Mouse (Mus musculus) spleen, postnatal 10 days (tissue): ENCODE results near the gene Pappa.

Experiments
- DNase-seq, 2 experiments: peaks; one replicate each; pipeline ENCODE4 v3.0.0; 2021 to 2022; ENCODE audit warnings: low spot score in 2 of 2

Gene Pappa

DNA sequence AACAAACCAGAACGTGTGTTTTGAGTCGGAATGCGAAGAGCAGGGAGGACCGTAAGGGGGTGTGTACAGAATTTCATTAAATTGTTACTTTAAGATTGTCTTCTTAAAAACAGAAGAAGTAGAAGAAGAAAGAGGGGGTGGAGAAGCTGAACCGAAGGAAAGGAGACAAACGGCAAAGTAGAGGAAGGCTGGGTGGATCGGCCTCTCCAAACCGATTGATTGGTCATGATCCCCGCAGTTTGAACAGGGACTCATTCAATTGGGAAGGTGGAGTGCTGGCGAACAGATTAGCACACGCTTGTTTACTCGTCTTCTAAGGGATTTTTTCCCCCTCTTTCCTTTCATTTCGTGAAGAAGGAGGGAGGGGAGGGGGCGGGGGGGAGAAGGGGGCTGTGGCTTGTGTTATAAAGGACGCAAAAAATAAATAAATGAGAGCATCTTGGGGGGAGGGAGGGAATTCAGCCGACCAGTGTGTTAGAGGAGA lies at the start of gene Pappa:
Gene Pappa (plus strand): TSS at position 434 of the 484 bp plus-strand sequence.
- no peak for DNase-seq

DNA sequence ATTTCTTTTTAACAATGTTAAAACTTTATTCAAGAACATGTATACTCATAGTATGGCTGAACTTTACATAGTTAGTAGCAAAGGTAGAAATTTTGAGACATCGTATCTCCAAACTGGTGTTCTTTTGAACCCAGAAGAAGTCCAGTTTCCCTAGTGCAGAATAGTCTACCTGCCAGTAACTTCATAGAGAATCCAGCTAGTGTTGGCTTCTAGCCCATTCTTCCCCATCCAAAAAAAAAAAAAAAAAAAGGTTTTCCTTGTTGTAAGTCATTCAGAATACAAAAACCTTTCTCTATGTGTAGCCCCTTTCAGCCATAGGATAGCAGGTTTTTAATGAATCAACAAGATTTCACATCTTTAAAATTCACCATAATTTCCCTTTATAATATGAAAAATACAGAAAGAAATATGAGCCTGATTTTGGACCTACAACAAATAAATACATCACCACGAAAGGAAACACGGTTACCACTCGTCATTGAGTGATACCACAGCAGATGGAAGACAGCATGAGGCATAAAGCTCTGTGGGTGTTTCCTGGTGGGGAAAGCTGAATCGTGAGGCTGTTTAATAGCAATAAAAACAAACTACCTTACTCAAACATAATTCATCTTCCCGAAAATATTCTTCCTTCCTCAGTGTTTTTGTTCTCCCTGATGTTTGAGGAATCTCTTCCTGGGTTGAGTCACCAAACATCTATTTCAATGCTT lies 45.9 kb upstream of the Pappa start:
- DNase-seq = no peak

DNA sequence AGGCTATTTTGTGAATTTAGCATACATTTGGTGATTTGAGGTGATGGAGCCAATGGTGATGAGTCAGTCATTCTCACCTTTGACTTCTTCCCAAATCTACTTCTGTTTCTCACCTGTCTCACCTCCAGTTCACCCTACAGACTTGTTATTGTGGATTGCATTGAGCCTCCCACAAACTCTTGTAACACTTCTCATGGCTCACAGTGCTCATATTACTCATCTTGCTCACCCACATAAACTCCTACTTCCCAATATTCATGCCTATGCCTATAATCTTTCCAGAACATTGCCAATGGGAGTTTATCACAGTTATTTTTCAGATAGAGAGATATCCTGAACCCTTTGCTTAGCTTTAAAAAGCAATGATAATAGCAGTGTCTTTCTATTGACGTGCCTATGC lies 37.1 kb upstream of the Pappa start:
- no peak for DNase-seq

DNA sequence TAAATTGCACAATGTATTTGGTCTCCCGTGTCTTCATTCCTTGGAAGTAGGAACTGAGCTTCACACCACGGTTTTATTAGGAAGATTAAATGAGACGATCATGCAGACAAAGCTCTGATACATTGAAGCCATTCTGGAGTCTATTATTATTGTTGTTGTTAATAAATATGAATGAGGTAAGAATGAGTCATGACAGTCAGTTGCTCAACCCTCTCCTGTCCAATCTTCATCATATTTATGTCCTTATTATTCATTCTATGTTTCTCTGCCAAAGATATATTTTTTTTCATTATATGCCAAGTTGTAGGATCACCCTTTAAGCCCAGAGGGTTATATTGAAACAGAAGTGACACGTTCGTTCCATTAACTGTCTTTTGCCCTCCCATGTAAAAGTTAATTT lies 36.4 kb upstream of the Pappa start:
- DNase-seq = no peak

DNA sequence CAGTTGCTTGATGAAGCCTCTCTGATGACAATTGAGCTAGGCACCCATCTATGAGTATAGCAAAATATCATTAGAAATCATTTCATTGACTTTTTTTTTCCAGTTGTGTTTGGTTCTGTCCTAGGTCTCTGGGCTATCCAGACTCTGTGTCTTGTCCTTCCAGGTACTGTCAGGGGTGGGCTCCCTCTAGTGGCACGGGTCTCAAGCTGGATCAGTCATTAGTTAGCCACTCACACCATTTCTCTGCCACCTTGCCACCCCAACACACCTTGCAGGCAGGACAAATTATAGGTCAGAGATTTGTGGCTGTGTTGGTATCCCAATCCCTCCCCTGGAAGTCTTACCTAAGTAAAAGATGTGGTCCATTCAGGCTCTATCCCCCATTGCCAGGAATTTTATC lies 31.8 kb upstream of the Pappa start:
- DNase-seq = no peak

DNA sequence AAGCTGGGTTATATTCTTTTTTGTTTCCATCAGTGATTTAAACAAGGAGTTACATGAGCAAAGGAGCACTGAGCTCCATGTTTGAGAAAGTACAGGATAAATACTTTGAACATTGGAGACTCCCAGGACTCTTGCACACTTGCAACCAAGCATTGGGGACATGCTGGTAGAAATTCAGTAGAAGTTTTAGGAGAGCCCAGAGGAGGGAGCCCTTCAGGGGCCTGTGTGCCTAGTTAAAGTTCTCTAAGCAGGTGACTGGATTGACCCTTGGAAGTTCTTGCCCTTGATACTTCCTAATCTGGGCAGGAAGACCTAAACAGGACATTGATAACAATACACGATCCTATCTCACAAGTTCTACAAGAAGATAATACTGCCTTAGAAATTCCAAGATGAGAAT lies 3.6 kb upstream of the Pappa start:
- DNase-seq = no peak

DNA sequence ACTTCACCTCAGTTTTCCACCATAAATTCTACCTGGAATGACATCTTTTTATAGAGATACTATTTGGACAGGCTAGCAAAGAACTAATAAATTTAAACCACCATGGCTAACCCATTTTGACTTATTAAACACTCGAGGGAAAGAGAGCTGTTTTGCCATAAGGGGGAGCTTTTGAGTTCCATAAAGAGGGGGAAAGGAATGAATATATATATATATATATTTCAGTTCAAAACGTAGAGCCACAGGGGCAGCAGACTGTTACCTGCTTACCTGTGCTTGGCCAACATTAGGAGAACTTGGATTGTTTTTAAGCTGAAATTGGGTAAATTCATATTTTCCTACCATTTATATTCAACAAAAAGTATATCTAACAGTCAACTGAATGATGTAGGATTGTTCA lies 1.1 kb upstream of the Pappa start:
- DNase-seq = no peak

DNA sequence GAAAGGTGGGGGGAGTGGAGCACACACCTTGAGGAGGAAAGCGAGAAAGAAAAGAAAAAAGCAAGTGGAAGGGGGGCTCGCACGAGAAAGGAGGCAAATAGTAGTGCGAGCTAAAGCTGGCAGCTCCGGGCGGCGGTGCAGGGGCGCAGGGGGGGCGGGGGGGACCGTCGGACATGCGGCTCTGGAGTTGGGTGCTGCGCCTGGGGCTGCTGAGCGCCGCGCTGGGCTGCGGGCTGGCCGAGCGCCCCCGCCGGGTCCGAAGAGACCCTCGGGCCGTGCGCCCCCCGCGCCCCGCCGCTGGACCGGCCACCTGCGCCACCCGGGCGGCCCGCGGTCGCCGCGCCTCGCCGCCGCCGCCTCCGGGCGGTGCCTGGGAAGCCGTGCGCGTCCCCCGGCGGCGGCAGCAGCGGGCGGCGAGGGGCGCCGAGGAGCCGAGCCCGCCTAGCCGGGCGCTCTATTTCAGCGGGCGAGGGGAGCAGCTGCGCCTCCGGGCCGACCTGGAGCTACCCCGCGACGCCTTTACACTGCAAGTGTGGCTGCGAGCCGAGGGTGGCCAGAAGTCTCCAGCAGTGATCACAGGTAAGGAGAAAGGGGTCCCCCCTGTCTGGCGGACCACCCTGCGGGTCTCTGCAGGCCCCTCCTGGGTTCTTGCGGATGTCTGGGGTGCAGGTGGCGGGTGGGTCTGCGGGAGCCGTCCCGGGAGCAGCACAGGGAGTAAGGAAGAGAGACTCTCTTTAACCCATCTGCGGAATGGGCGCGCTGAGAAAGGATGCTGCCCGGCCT lies 586 bp downstream of the Pappa start:
- DNase-seq = peak in 1 of 2 experiments; percentile 10

DNA sequence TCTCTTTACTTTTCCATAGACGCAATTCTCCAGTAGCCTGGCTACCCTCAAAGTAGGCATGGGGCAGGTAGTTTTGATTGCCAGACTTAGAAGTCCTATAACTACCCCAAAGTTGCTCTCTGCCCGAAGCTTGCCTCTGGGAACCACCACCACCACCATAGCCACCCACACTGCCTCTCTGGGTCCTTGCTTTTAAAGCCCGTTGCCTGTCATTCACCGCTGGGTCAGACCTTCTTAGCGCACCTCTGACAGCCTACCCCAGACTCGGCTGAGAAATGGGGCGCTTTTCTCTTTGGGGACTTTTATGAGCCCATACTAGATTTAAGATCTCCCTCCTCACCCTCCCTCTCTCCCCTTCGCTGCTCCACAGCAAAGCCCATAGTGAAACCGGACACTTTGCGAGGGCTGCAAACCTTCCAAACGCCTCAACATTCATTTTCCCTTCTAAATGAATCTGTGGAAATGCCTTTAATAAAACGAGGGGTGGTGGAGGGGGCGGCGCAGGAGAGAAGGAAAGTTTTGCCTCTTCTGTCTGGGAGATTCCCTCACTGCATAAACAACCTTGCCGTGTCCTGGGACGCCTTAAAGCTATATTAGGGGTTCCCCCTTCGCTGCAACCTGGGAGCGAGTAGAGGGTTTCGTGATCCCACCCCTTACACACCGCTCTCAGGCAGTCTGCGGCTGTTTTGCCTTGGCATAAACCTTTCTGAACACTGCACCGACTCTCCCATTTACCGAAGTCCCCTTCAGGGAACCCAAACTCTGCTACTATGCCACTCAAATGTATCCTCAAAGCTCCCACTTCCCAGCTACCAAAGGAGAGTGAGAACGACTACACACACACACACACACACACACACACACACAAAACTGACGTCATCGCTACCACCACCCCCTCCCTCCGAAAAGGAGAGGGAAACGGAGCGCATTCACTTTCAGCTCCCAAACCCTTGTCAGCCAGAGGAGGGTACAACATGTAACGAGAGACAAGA lies 1.7 kb downstream of the Pappa start:
- DNase-seq = peak in 1 of 2 experiments; percentile 10

DNA sequence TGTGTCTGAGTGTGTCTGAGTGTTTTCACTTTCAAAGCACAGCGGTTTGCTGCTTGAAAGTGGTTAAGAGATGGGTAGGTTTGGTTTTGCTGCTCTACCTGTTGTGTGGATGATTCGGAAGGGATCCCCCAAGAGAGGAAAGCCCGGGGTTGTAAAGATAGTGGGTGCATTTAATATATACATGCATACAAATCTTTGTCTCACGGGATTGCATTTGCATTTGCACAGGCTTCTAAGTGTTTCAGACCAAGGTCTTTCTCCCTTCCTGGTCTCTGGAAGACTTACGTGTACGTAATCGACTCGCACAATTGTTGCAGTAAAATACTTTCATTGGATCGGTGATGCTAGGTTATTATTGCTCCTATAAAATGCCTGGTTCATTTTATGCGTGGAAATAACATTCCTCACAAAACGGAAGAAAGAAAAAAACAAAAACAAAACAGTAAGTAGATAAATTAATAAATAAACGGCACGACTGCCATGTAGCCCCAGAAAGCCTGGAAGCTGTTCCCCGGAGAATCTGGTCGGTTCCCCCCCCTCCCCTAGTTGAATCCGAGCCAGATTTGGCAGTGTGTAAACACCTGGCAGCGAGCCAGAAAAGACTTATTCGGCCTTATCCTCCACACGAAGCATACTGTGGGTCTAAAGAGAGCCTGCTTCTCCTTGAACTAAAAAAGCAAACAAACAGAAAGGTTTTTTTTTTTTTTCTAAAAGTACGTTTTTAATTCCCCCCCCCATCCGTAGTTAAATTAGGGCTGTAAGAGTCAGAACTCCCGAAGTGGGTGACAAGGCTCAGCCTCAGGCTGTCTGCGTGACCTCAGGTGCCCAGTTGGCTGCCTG lies 2.7 kb downstream of the Pappa start:
- DNase-seq = peak in 1 of 2 experiments; percentile 13

DNA sequence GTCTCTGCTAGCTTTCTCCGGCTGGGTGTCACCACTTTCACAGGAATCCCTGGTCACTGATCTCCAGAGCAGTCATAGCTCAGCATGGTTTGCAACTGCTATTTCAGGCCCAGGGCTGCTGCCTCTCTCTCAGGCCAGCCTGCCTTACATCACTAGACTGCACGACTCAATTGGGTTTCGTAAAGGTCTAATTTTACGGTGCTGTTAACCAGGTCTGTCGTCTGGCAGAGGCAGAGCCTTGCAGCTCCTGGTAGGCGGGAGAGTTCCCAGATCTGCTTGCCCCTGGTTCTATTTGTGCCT lies 3.3 kb downstream of the Pappa start:
- no peak for DNase-seq

DNA sequence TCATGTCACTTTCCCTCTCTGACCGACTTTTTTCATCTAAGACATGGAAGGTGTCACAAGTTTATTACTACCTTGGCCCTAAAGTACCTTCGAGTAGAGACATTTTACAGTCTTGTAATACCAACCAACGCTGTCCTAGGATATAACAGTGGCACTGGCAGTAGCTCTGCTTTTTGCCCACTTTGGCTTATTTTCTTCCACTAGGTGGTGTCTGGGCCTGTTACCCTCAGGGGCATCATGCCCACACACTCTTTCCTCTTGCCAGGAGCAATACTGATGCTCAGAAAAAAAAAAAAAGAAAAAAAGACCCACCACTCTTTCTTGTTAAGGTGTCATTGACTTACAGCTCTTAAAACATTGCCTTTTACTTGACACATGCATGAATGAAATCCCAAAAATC lies 8.7 kb downstream of the Pappa start:
- no peak for DNase-seq

DNA sequence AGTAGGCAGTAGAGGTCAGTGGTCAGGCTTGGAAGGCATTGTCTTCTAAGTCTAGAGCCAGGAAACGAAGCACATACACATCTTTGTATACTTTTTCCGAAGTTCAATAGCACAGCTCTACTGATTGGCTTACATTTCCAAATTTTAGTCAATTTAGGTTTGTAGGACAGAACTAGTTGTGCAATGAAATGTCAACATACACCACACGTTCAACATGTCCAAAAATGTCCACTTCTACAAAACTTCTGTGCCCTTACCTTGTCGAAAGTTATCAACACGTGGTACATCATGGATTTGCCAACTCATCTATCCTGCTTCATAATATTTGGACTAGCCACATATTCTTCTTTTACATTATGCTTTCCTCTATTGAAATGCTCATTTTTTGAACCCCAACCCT lies 10.4 kb downstream of the Pappa start:
- no peak for DNase-seq

DNA sequence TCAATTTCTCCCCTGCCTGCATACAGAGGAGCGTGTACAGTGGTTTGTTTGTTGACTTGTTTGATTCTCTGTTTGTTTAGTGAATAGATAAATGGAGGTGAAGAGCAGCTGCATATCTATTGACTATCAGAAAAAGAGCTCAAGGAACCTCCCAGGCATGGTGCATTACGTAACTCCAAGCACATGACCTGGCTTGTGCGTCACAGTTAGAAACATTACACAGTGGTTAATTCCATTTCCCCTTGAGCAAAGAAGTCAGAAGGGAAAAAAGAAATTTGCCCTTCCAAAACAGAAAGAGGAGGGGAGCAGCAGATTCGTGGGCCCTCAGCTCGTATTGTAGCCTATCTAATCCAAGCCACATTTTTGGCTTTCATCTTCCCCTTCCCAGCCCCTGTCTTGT lies 11.1 kb downstream of the Pappa start:
- no peak for DNase-seq

DNA sequence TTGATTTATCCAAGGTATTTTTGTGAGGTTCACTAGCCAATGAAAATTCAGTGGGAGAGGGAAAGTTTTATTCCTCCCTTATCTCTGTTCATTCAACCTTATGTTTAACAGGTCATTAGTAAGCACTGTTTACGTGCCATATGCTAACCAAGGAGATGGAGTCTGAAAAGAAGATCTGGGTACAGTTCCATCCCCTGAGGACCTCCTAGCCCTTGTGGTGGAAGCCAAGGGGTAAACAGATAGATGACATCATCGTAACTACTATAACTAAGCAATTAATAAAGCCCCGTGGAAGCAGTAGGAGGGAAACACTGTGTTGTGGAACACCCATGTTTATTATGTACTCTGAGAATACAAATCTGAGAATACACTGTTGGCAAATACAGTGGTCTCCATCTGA lies 12.6 kb downstream of the Pappa start:
- DNase-seq = no peak

DNA sequence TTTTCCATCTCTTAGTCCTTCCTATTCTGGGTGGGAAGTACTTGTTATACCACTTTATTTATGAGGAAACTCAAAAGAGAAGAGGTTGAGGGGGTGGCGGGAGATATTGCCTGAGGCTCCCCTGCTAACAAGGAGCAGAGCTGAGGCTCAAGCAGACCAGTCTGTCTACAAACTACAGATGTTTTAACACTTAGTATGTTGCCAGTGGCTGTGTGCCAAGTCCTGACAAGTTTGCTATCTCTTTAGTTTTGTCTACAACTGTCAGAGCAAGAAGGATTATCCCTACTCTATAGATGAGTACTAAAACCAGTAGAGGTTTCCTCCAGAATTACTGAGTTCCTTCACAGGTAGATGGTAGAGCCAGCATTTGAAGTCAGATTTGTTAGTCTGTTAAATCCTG lies 23.0 kb downstream of the Pappa start:
- no peak for DNase-seq

DNA sequence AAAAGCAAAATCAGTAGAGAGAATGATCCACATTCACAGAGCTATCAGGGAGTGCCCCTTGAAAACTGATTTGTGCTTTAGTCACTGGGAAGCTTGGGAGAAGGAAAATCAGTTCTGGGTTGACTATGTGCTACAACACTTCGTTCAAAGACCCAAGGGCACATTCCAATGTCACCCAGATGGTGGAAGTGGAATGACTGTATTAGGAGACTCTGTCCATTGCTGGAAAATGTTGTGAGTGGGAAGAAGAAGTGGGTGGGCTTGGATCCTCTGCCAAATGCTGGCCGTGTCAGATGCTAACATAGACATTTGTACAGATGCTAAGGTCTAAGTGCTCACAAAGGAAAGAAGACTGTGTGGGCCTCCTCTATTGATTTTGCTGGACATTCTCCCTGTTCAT lies 29.6 kb downstream of the Pappa start:
- no peak for DNase-seq

DNA sequence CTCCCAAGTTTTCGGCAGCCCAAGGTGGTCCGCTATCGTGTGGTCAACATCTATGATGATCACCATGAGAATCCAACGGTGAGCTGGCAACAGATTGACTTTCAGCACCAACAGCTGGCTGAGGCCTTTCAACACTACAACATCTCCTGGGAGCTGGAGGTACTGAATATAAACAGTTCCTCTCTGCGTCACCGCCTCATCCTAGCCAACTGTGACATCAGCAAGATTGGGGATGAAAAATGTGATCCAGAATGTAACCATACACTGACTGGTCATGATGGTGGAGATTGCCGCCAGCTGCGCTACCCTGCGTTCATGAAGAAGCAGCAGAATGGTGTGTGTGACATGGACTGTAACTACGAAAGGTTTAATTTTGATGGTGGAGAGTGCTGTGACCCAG lies 32.3 kb downstream of the Pappa start:
- no peak for DNase-seq

DNA sequence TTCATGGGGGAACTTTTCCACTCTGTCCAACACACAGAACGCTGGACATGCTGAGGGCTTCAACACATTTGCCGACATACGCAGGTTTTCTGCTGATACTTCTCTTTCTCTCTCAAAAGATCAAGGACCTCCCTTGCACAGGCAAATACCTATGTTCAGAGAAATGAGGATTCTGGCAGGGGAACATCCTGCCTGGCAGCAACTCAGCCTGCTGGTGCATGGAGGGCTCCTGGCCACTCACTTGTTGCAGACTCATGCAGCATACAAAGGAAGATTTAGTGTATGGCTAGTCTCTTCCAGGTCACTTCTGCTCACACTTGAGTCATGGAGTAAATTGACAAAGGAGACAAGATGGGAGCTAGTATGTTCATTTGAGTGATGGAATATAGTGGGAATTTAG lies 34.7 kb downstream of the Pappa start:
- DNase-seq = no peak

DNA sequence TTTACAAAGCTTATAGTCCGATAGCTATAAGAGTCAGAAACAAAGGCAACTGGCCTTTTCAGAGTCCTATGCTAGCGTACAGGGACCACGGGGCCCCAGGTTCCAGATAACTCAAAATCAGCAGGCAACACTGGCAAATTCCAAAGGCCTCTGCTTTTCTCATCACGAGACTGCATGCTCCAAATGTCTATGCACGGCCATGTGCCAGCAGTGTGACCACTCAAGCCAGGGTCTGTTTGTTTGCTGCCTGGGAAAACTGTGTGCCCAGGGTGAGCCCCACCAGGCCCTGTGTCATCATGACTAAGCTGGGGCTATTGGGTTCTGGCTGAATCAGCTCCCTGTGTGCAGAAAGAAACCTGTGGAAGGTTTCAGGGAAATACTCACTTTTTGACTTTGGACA lies 35.5 kb downstream of the Pappa start:
- DNase-seq = no peak

DNA sequence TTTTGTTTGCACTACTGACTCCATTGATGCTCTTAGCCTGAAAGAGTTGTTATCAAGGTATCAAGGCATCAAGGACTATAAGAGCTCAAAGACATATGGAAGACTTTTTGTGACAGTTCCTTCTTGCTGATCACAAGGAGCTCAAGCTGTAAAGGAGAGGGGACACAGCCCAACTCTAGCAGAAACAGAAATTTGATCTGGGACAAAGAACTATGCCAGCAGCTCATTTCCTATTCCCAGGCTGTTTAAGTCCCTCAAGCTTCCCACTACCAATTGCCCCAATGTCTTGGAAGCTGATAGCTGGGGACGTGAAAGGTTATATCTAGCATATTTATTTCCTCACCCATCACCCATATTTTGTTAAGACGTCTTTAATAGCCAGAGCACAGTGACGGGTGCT lies 39.7 kb downstream of the Pappa start:
- DNase-seq = no peak
